Mouse (Mus musculus) embryonic fibroblast, embryonic 13.5 days (primary cell): ENCODE data around the gene Moap1.

Source experiments
- CTCF ChIP-seq: IDR thresholded peaks from 2 replicates; pipeline ENCODE4 v1.5.1; 2011; ENCODE audit warnings: mild to moderate bottlenecking, control low read depth, low read length, moderate library complexity, borderline replicate concordance; ENCODE audit not compliant: insufficient read depth
- POLR2A ChIP-seq: IDR thresholded peaks from 2 replicates; pipeline ENCODE4 v1.6.1; 2011; ENCODE audit warnings: low read depth, mild to moderate bottlenecking, control low read depth, low read length, moderate library complexity

GRCm38 (mm10) chr12:102714116-102714515 is 29.3 kb downstream of the Moap1 start:
- TF ChIP-seq CTCF (no peak), POLR2A (no peak)
